Mouse (Mus musculus): ENCODE measurements around the gene Nudt22. TPM values are rescaled to one million over a fixed set of nuclear protein-coding genes. Genes with fewer than 3 reads are reported as not detected.
A peak's percentile ranks its signal among the peaks of the same experiment; 100 is the strongest.

The Nudt22 gene
- polyA plus RNA-seq, 1 experiment from 2014 or later = 22.2 TPM

GRCm38 (mm10) chr19:6969291-6969664, 26.6 kb downstream of the Nudt22 start:
- H3K36me3 ChIP-seq (ENCODE audit: control insufficient read depth, insufficient read depth, low read length) = peaks cover 21% of the 10 kb centered on the region
- peak overlapping the region; percentile 64 for H3K4me3 ChIP-seq (ENCODE audit: low read length)
- H3K27me3 ChIP-seq (ENCODE audit: control insufficient read depth, insufficient read depth, low read length) = no peaks in the 10 kb centered on the region
- WGBS = under 1% methylated on average over 20 of the region's 20 CpGs
- H3K27ac ChIP-seq (ENCODE audit: low read depth, low read length) = peak overlapping the region; percentile 20; the same call in 1 of the 2 replicates
- H3K4me2 ChIP-seq (replicated peaks; ENCODE audit: low read depth, low read length) = peak overlapping the region; percentile 80
- peak overlapping the region; percentile 71 for H3K9ac ChIP-seq (ENCODE audit: low read depth, low read length)
- H3K9me3 ChIP-seq (ENCODE audit: control insufficient read depth, low read length) = no peaks in the 10 kb centered on the region
- H3K4me1 ChIP-seq (ENCODE audit: control insufficient read depth, insufficient read depth, low read length) = peaks cover 34% of the 10 kb centered on the region
- ATAC-seq (ENCODE audit: low FRiP score, low TSS enrichment) = no peak; the same call in 1 of the 2 replicates

GRCm38 (mm10) chr19:6968491-6969271, 27.2 kb downstream of the Nudt22 start:
- Histone ChIP-seq H3K4me1 (ENCODE audit: control insufficient read depth, insufficient read depth, low read length) (peaks cover 34% of the 10 kb centered on the region), H3K4me3 (ENCODE audit: low read length) (peak overlapping the region; percentile 64), H3K9me3 (ENCODE audit: control insufficient read depth, low read length) (no peaks in the 10 kb centered on the region), H3K9ac (ENCODE audit: low read depth, low read length) (peak overlapping the region; percentile 71), H3K27ac (ENCODE audit: low read depth, low read length) (peak overlapping the region; percentile 20; the same call in 1 of the 2 replicates), H3K27me3 (ENCODE audit: control insufficient read depth, insufficient read depth, low read length) (no peaks in the 10 kb centered on the region), H3K36me3 (ENCODE audit: control insufficient read depth, insufficient read depth, low read length) (peaks cover 27% of the 10 kb centered on the region), H3K4me2 (replicated peaks; ENCODE audit: low read depth, low read length) (peak overlapping the region; percentile 80)
- 0 out of 2 replicates have a peak, but pooled peaks have one; percentile 5 for ATAC-seq (ENCODE audit: low FRiP score, low TSS enrichment)
- 9% methylated on average over 15 of the region's 15 CpGs for WGBS

- no peak overlapping the region for H3K4me2 ChIP-seq (replicated peaks; ENCODE audit: low read depth, low read length)
- no peaks in the 10 kb centered on the region for H3K27me3 ChIP-seq (ENCODE audit: control insufficient read depth, insufficient read depth, low read length)
- peaks cover 11% of the 10 kb centered on the region for H3K4me1 ChIP-seq (ENCODE audit: control insufficient read depth, insufficient read depth, low read length)
- 90% methylated on average over 10 of the region's 10 CpGs for WGBS
- peaks cover 72% of the 10 kb centered on the region for H3K36me3 ChIP-seq (ENCODE audit: control insufficient read depth, insufficient read depth, low read length)
- H3K27ac ChIP-seq (ENCODE audit: low read depth, low read length) = no peak overlapping the region
- no peak overlapping the region for H3K9ac ChIP-seq (ENCODE audit: low read depth, low read length)
- no peaks in the 10 kb centered on the region for H3K9me3 ChIP-seq (ENCODE audit: control insufficient read depth, low read length)
- no peak for ATAC-seq (ENCODE audit: low FRiP score, low TSS enrichment)
- no peak overlapping the region for H3K4me3 ChIP-seq (ENCODE audit: low read length)
These were observed 39.5 kb downstream of the Nudt22 start for GRCm38 (mm10) chr19:6956461-6956860.

GRCm38 (mm10) chr19:6955424-6955823, 40.5 kb downstream of the Nudt22 start:
- 81% methylated on average over 7 of the region's 7 CpGs for WGBS
- Histone ChIP-seq H3K4me3 (ENCODE audit: low read length) (no peak overlapping the region), H3K4me1 (ENCODE audit: control insufficient read depth, insufficient read depth, low read length) (peaks cover 11% of the 10 kb centered on the region), H3K36me3 (ENCODE audit: control insufficient read depth, insufficient read depth, low read length) (peaks cover 69% of the 10 kb centered on the region), H3K4me2 (replicated peaks; ENCODE audit: low read depth, low read length) (no peak overlapping the region), H3K27me3 (ENCODE audit: control insufficient read depth, insufficient read depth, low read length) (no peaks in the 10 kb centered on the region), H3K9me3 (ENCODE audit: control insufficient read depth, low read length) (no peaks in the 10 kb centered on the region), H3K9ac (ENCODE audit: low read depth, low read length) (no peak overlapping the region), H3K27ac (ENCODE audit: low read depth, low read length) (no peak overlapping the region)
- no peak for ATAC-seq (ENCODE audit: low FRiP score, low TSS enrichment)

- Histone ChIP-seq H3K4me2 (replicated peaks; ENCODE audit: low read depth, low read length) (no peak overlapping the region), H3K9me3 (ENCODE audit: control insufficient read depth, low read length) (no peaks in the 10 kb centered on the region), H3K27me3 (ENCODE audit: control insufficient read depth, insufficient read depth, low read length) (no peaks in the 10 kb centered on the region), H3K36me3 (ENCODE audit: control insufficient read depth, insufficient read depth, low read length) (peaks cover 55% of the 10 kb centered on the region), H3K9ac (ENCODE audit: low read depth, low read length) (no peak overlapping the region), H3K27ac (ENCODE audit: low read depth, low read length) (no peak overlapping the region), H3K4me1 (ENCODE audit: control insufficient read depth, insufficient read depth, low read length) (peaks cover 15% of the 10 kb centered on the region), H3K4me3 (ENCODE audit: low read length) (no peak overlapping the region)
- 54% methylated on average over 9 of the region's 9 CpGs for WGBS
- ATAC-seq (ENCODE audit: low FRiP score, low TSS enrichment) = no peak
These were observed 41.9 kb downstream of the Nudt22 start for GRCm38 (mm10) chr19:6954046-6954445.

GRCm38 (mm10) chr19:6952712-6953037, 43.2 kb downstream of the Nudt22 start:
- 13% methylated on average over 3 of the region's 3 CpGs for WGBS
- H3K4me2 ChIP-seq (replicated peaks; ENCODE audit: low read depth, low read length) = peak overlapping the region; percentile 93
- ATAC-seq (ENCODE audit: low FRiP score, low TSS enrichment) = no peak
- peak overlapping the region; percentile 65; the same call in 1 of the 2 replicates for H3K4me3 ChIP-seq (ENCODE audit: low read length)
- no peaks in the 10 kb centered on the region for H3K9me3 ChIP-seq (ENCODE audit: control insufficient read depth, low read length)
- H3K27ac ChIP-seq (ENCODE audit: low read depth, low read length) = peak overlapping the region; percentile 98; the same call in 1 of the 2 replicates
- H3K4me1 ChIP-seq (ENCODE audit: control insufficient read depth, insufficient read depth, low read length) = peaks cover 15% of the 10 kb centered on the region
- no peaks in the 10 kb centered on the region for H3K27me3 ChIP-seq (ENCODE audit: control insufficient read depth, insufficient read depth, low read length)
- H3K36me3 ChIP-seq (ENCODE audit: control insufficient read depth, insufficient read depth, low read length) = peaks cover 43% of the 10 kb centered on the region
- H3K9ac ChIP-seq (ENCODE audit: low read depth, low read length) = no peak overlapping the region; the same call in 1 of the 2 replicates

GRCm38 (mm10) chr19:6951994-6952711, 43.8 kb downstream of the Nudt22 start:
- peaks cover 15% of the 10 kb centered on the region for H3K4me1 ChIP-seq (ENCODE audit: control insufficient read depth, insufficient read depth, low read length)
- peak overlapping the region; percentile 73 for H3K9ac ChIP-seq (ENCODE audit: low read depth, low read length)
- H3K36me3 ChIP-seq (ENCODE audit: control insufficient read depth, insufficient read depth, low read length) = peaks cover 38% of the 10 kb centered on the region
- no peaks in the 10 kb centered on the region for H3K9me3 ChIP-seq (ENCODE audit: control insufficient read depth, low read length)
- peak overlapping the region; percentile 65 for H3K4me3 ChIP-seq (ENCODE audit: low read length)
- 2% methylated on average over 31 of the region's 31 CpGs for WGBS
- peak; percentile 25 for ATAC-seq (ENCODE audit: low FRiP score, low TSS enrichment)
- peak overlapping the region; percentile 93 for H3K4me2 ChIP-seq (replicated peaks; ENCODE audit: low read depth, low read length)
- peak overlapping the region; percentile 98 for H3K27ac ChIP-seq (ENCODE audit: low read depth, low read length)
- no peaks in the 10 kb centered on the region for H3K27me3 ChIP-seq (ENCODE audit: control insufficient read depth, insufficient read depth, low read length)

- H3K36me3 ChIP-seq (ENCODE audit: control insufficient read depth, insufficient read depth, low read length) = peaks cover 31% of the 10 kb centered on the region
- H3K27ac ChIP-seq (ENCODE audit: low read depth, low read length) = peak overlapping the region; percentile 98
- ATAC-seq (ENCODE audit: low FRiP score, low TSS enrichment) = peak; percentile 80
- H3K27me3 ChIP-seq (ENCODE audit: control insufficient read depth, insufficient read depth, low read length) = no peaks in the 10 kb centered on the region
- H3K9me3 ChIP-seq (ENCODE audit: control insufficient read depth, low read length) = no peaks in the 10 kb centered on the region
- under 1% methylated on average over 35 of the region's 35 CpGs for WGBS
- peak overlapping the region; percentile 73 for H3K9ac ChIP-seq (ENCODE audit: low read depth, low read length)
- H3K4me3 ChIP-seq (ENCODE audit: low read length) = peak overlapping the region; percentile 65
- H3K4me2 ChIP-seq (replicated peaks; ENCODE audit: low read depth, low read length) = peak overlapping the region; percentile 93
- H3K4me1 ChIP-seq (ENCODE audit: control insufficient read depth, insufficient read depth, low read length) = peaks cover 15% of the 10 kb centered on the region
These were observed 44.4 kb downstream of the Nudt22 start for GRCm38 (mm10) chr19:6951381-6951968.

All from kidney, embryonic 14.5 days (tissue).